ENCODE assay signal across 26 mouse cellular contexts in genomic region chr16:32634183-32634582, GRCm38 (mm10). TPM values are rescaled to one million over a fixed set of nuclear protein-coding genes. Genes with fewer than 3 reads are reported as not detected.
DNase-seq lines count a peak whose midpoint lies in the region; ATAC-seq and TF ChIP-seq lines count a peak whose summit lies in the region.
"Had no signal": no experiment of that assay in that cellular context is flagged by ENCODE, and none has a peak within 500 bp of the region (broad histone marks: within the 10 kb centered on the region; RNA-seq: fewer than 3 reads in every experiment).

No protein-coding gene starts in this region.

- no peak for TF ChIP-seq POLR2A in CH12.LX (IDR thresholded peaks at IDR 0.05; ENCODE audit: low read depth, low read length)
- TF ChIP-seq POLR2A in MEL (IDR thresholded peaks at IDR 0.05; ENCODE audit: control insufficient read depth in 1 of 2, insufficient read depth in 1 of 2, low read depth in 1 of 2, low read length in 2 of 2, poor library complexity in 1 of 2), result peak in 1 of 2 experiments; percentile 50; a peak in 1 of 4 replicates

- peak; percentile 36 for ATAC-seq in granulocyte monocyte progenitor cell, adult 5-6 weeks (replicated peaks; ENCODE audit: poor library complexity, severe bottlenecking)
- ATAC-seq in liver, embryonic 16.5 days (ENCODE audit: low read depth), result peak; percentile 30
- no peak for ATAC-seq in forebrain, embryonic 11.5 days (replicated peaks; ENCODE audit: low FRiP score)
- ATAC-seq: forebrain, embryonic 16.5 days; inflammation-experienced regulatory T-cells, adult 6 months had no signal

- TF ChIP-seq CTCF in CH12.LX (conservative IDR thresholded peaks at IDR 0.05 in 1 of 2, IDR thresholded peaks at IDR 0.05 in 1 of 2; ENCODE audit: low read depth in 2 of 2, low read length in 2 of 2) (no peak), MEL (IDR thresholded peaks at IDR 0.05 in 2 of 3, conservative IDR thresholded peaks at IDR 0.05 in 1 of 3; ENCODE audit: control insufficient read depth in 1 of 3, insufficient read depth in 1 of 3, low read depth in 2 of 3, low read length in 3 of 3, poor library complexity in 1 of 3, severe bottlenecking in 1 of 3) (no peak)
- TF ChIP-seq CTCF in left cerebral cortex, adult 2 months (IDR thresholded peaks at IDR 0.05), result no peak

- in situ Hi-C loops in CH12.LX (cut with MboI; ENCODE audit: low pct_ligation_motif_present, low pct_unique_long_range_greater_than_20kb, low sequenced_read_pairs), result loop anchor here (5.0 kb wide), 2 partner anchors 38 to 122 kb away; no protein-coding TSS in a partner anchor

- H3K27me3 ChIP-seq in CH12.LX (replicated peaks), result no peaks in the 10 kb centered on the region
- H3K27me3 ChIP-seq in MEL (ENCODE audit: control insufficient read depth in 1 of 2, insufficient read depth in 2 of 2, low read length in 2 of 2), result no peaks in the 10 kb centered on the region
- H3K27me3 ChIP-seq in liver, embryonic 16.5 days (ENCODE audit: control insufficient read depth, insufficient read depth, low read depth, low read length), result no peaks in the 10 kb centered on the region
- H3K27me3 ChIP-seq in forebrain, embryonic 11.5 days (ENCODE audit: control insufficient read depth, insufficient read depth, low read length), result no peaks in the 10 kb centered on the region
- H3K27me3 ChIP-seq: embryonic facial prominence, embryonic 13.5 days; heart, embryonic 12.5 days; hindbrain, embryonic 15.5 days; midbrain, embryonic 12.5 days had no signal

- TF ChIP-seq RAD21 in CH12.LX (IDR thresholded peaks at IDR 0.05; ENCODE audit: low read depth, low read length) (no peak), MEL (IDR thresholded peaks at IDR 0.05; ENCODE audit: low read depth, low read length) (no peak; the same call in 1 of the 2 replicates)

- peaks cover 7 to 40% of the 10 kb centered on the region in 2 experiments; a peak in 3 of 4 replicates for H3K4me1 ChIP-seq in CH12.LX (ENCODE audit: control insufficient read depth in 1 of 2, insufficient read depth in 2 of 2)
- peaks cover 4 to 16% of the 10 kb centered on the region in 2 experiments; a peak in 3 of 4 replicates for H3K4me1 ChIP-seq in MEL (ENCODE audit: control insufficient read depth in 1 of 2, insufficient read depth in 2 of 2, low read length in 2 of 2)
- peaks cover 6% of the 10 kb centered on the region for H3K4me1 ChIP-seq in liver, embryonic 16.5 days (ENCODE audit: control insufficient read depth, low read depth, low read length)
- H3K4me1 ChIP-seq in forebrain, embryonic 11.5 days (replicated peaks; ENCODE audit: control insufficient read depth, insufficient read depth, low read length), result no peaks in the 10 kb centered on the region
- H3K4me1 ChIP-seq: embryonic facial prominence, embryonic 13.5 days; heart, embryonic 12.5 days; midbrain, embryonic 12.5 days had no signal

- H3K79me2 ChIP-seq in CH12.LX (replicated peaks; ENCODE audit: control insufficient read depth, extremely low read depth, insufficient read depth, poor library complexity, severe bottlenecking) (no peaks in the 10 kb centered on the region), MEL (ENCODE audit: control insufficient read depth, insufficient read depth, low read length, poor library complexity) (no peaks in the 10 kb centered on the region)

- H3K36me3 ChIP-seq in CH12.LX (replicated peaks in 1 of 2; ENCODE audit: control insufficient read depth in 1 of 2, insufficient read depth in 1 of 2, low read length in 1 of 2), result peaks cover 10 to 42% of the 10 kb centered on the region in 2 experiments
- peaks cover 25 to 34% of the 10 kb centered on the region in 2 experiments for H3K36me3 ChIP-seq in MEL (ENCODE audit: control insufficient read depth in 1 of 2, insufficient read depth in 2 of 2, low read length in 2 of 2)
- peaks cover 43% of the 10 kb centered on the region for H3K36me3 ChIP-seq in liver, embryonic 16.5 days (ENCODE audit: control insufficient read depth, insufficient read depth)
- H3K36me3 ChIP-seq in forebrain, embryonic 11.5 days (ENCODE audit: control insufficient read depth, insufficient read depth, low read length), result peaks cover 10% of the 10 kb centered on the region; the same call in 1 of the 2 replicates

- intact Hi-C loops in left cerebral cortex, adult 2 months (cut with DNase I), result no loop called here

- H3K9me3 ChIP-seq in CH12.LX (replicated peaks; ENCODE audit: low read length), result no peaks in the 10 kb centered on the region
- no peaks in the 10 kb centered on the region for H3K9me3 ChIP-seq in MEL (replicated peaks; ENCODE audit: insufficient read depth, low read length)
- H3K9me3 ChIP-seq in liver, embryonic 16.5 days (replicated peaks; ENCODE audit: control insufficient read depth, low read length), result no peaks in the 10 kb centered on the region
- no peaks in the 10 kb centered on the region for H3K9me3 ChIP-seq in forebrain, embryonic 11.5 days (ENCODE audit: control insufficient read depth, low read length)
- H3K9me3 ChIP-seq: embryonic facial prominence, embryonic 13.5 days; forebrain, embryonic 10.5 days; heart, embryonic 12.5 days; hindbrain, embryonic 15.5 days; midbrain, embryonic 12.5 days had no signal

- no peak overlapping the region for H3K27ac ChIP-seq in CH12.LX (ENCODE audit: insufficient read depth, low read depth)
- H3K27ac ChIP-seq in MEL (ENCODE audit: control insufficient read depth, low read depth, low read length), result peak overlapping the region; percentile 70
- H3K27ac ChIP-seq in liver, embryonic 16.5 days (ENCODE audit: low read length), result peak overlapping the region; percentile 30; the same call in 1 of the 2 replicates
- no peak overlapping the region for H3K27ac ChIP-seq in left cerebral cortex, adult 2 months
- H3K27ac ChIP-seq in forebrain, embryonic 11.5 days (ENCODE audit: low read depth, low read length), result no peak overlapping the region
- H3K27ac ChIP-seq: embryonic facial prominence, embryonic 13.5 days; forebrain, embryonic 10.5 days; hindbrain, embryonic 15.5 days; midbrain, embryonic 12.5 days had no signal

- WGBS in liver, embryonic 16.5 days (ENCODE audit: insufficient replicate concordance), result 61% methylated on average over 5 of the region's 5 CpGs
- 88% methylated on average over 5 of the region's 5 CpGs for WGBS in forebrain, embryonic 11.5 days

- no peak overlapping the region for H3K4me2 ChIP-seq in CH12.LX (ENCODE audit: insufficient read depth, low read depth, poor library complexity, severe bottlenecking)
- H3K4me2 ChIP-seq in liver, embryonic 16.5 days (ENCODE audit: low read depth, low read length), result no peak overlapping the region
- H3K4me2 ChIP-seq in forebrain, embryonic 11.5 days (ENCODE audit: low read depth, low read length, severe bottlenecking), result no peak overlapping the region
- H3K4me2 ChIP-seq: embryonic facial prominence, embryonic 13.5 days; heart, embryonic 12.5 days; hindbrain, embryonic 15.5 days; midbrain, embryonic 12.5 days had no signal

- dilution Hi-C loops in CH12.LX (cut with MboI; ENCODE audit: extremely low pct_ligation_motif_present, extremely low pct_unique_long_range_greater_than_20kb, low sequenced_read_pairs), result no loop called here

- TF ChIP-seq EP300 in CH12.LX (IDR thresholded peaks at IDR 0.05; ENCODE audit: low read length) (no peak), MEL (IDR thresholded peaks at IDR 0.05; ENCODE audit: low read depth in 1 of 2, low read length in 2 of 2) (0 out of 4 replicates have a peak, but pooled peaks of 1 of the 2 experiments have one; percentile 13)

- DNase-seq in CH12.LX (ENCODE audit: extremely low read depth), result peak; percentile 49
- DNase-seq in MEL (ENCODE audit: low read depth, low spot score), result peak; percentile 97
- no peak for DNase-seq in left cerebral cortex, adult 2 months (ENCODE audit: extremely low spot score in 1 of 2, low spot score in 2 of 2)
- DNase-seq in testis, postnatal 14 days (ENCODE audit: low spot score), result no peak
- DNase-seq in forebrain, embryonic 11.5 days (ENCODE audit: low spot score), result no peak
- DNase-seq in urinary bladder, adult 18-20 months (ENCODE audit: low spot score in 2 of 2), result no peak
- DNase-seq: adrenal gland, postnatal 10 days; cerebellum, adult 11 months; cerebellum, adult 9-10 months; gastrocnemius, postnatal 10 days; heart, postnatal 4 days; kidney, adult 11 months; kidney, postnatal 14 days; layer of hippocampus, adult 9-11 months; lung, postnatal 4 days; thymus, postnatal 4 days had no signal

- no peak overlapping the region for H3K9ac ChIP-seq in CH12.LX (ENCODE audit: insufficient read depth, low read depth)
- H3K9ac ChIP-seq in MEL (ENCODE audit: control insufficient read depth, low read depth, low read length, poor library complexity, severe bottlenecking), result peak overlapping the region; percentile 24; the same call in 1 of the 2 replicates
- H3K9ac ChIP-seq in liver, embryonic 16.5 days (ENCODE audit: low read depth, low read length), result no peak overlapping the region
- no peak overlapping the region for H3K9ac ChIP-seq in forebrain, embryonic 11.5 days (ENCODE audit: low read length)
- H3K9ac ChIP-seq: embryonic facial prominence, embryonic 13.5 days; heart, embryonic 12.5 days; hindbrain, embryonic 15.5 days; midbrain, embryonic 12.5 days had no signal

- no peak overlapping the region for H3K4me3 ChIP-seq in CH12.LX (replicated peaks in 1 of 3; ENCODE audit: low read depth in 2 of 3, low read length in 2 of 3, poor library complexity in 1 of 3)
- H3K4me3 ChIP-seq in MEL (ENCODE audit: control insufficient read depth in 1 of 2, insufficient read depth in 1 of 2, low read depth in 2 of 2, low read length in 2 of 2), result 0 out of 4 replicates have a peak overlapping the region, but pooled peaks have one; percentile 8 to 24
- no peak overlapping the region for H3K4me3 ChIP-seq in liver, embryonic 16.5 days (ENCODE audit: low read depth, low read length)
- no peak overlapping the region for H3K4me3 ChIP-seq in left cerebral cortex, adult 2 months
- H3K4me3 ChIP-seq in forebrain, embryonic 11.5 days (ENCODE audit: low read depth, low read length), result no peak overlapping the region
- H3K4me3 ChIP-seq: embryonic facial prominence, embryonic 13.5 days; forebrain, embryonic 10.5 days; heart, embryonic 12.5 days; hindbrain, embryonic 15.5 days; megakaryocyte, embryonic 14.5 days; midbrain, embryonic 12.5 days had no signal

RNA-seq across cellular contexts. Expression of gene Tnk2, which starts 9.5 kb away (rescaled TPM):
- 31.9 and 35.9 TPM in 2 replicates for total RNA-seq in CH12.LX (2012; rRNA removed)
- 14.7 and 18.8 TPM in 2 replicates for total RNA-seq in CH12.LX (2014; rRNA removed)
- 62.2 and 67.7 TPM in 2 replicates for polyA plus RNA-seq in CH12.LX (2012; ENCODE audit: insufficient read length, low read depth)
- 30.3 and 34.8 TPM in 2 replicates for total RNA-seq in MEL (2012; rRNA removed)
- polyA plus RNA-seq in MEL (2012; ENCODE audit: insufficient read depth in 1 of 2, insufficient read length in 2 of 2, low read depth in 1 of 2, low replicate concordance in 2 of 2, missing spikeins in 1 of 2), result 10 to 100 TPM in 1 of 2 experiments, not detected in 1; 77.0 TPM
- 11.0 and 12.9 TPM in 2 replicates for total RNA-seq in granulocyte monocyte progenitor cell, adult 5-6 weeks (2014; fragmentation: Nextera tagmentation)
- 8.8 and 14.8 TPM in 2 replicates for total RNA-seq in granulocyte monocyte progenitor cell, adult 5-6 weeks (2017)
- 2.7 and 2.8 TPM in 2 replicates for polyA plus RNA-seq in liver, embryonic 16.5 days (2015; fragmentation: Nextera tagmentation; extraction: Ambion mirVana)
- 100 to 1,000 TPM; 239 to 244 TPM for total RNA-seq in left cerebral cortex, adult 2 months (2021)
- 11.2 and 12.1 TPM in 2 replicates for polyA plus RNA-seq in forebrain, embryonic 11.5 days (2014; fragmentation: Nextera tagmentation; extraction: Ambion mirVana)

RNA-seq across cellular contexts. Expression of gene Tfrc, which starts 25.5 kb away (rescaled TPM):
- total RNA-seq in CH12.LX (2012; rRNA removed), result 328 and 358 TPM in 2 replicates
- total RNA-seq in CH12.LX (2014; rRNA removed), result 840 and 921 TPM in 2 replicates
- polyA plus RNA-seq in CH12.LX (2012; ENCODE audit: insufficient read length, low read depth), result 186 and 190 TPM in 2 replicates
- total RNA-seq in MEL (2012; rRNA removed), result 156 and 234 TPM in 2 replicates
- polyA plus RNA-seq in MEL (2012; ENCODE audit: insufficient read depth in 1 of 2, insufficient read length in 2 of 2, low read depth in 1 of 2, low replicate concordance in 2 of 2, missing spikeins in 1 of 2), result 100 to 1,000 TPM in 1 of 2 experiments, 10 to 100 TPM in 1; 90.9 to 106 TPM
- total RNA-seq in granulocyte monocyte progenitor cell, adult 5-6 weeks (2014; fragmentation: Nextera tagmentation), result 65.6 and 67.9 TPM in 2 replicates
- 105 and 142 TPM in 2 replicates for total RNA-seq in granulocyte monocyte progenitor cell, adult 5-6 weeks (2017)
- polyA plus RNA-seq in liver, embryonic 16.5 days (2015; fragmentation: Nextera tagmentation; extraction: Ambion mirVana), result 317 and 331 TPM in 2 replicates
- total RNA-seq in left cerebral cortex, adult 2 months (2021), result 10 to 100 TPM; 68.3 to 85.0 TPM
- polyA plus RNA-seq in forebrain, embryonic 11.5 days (2014; fragmentation: Nextera tagmentation; extraction: Ambion mirVana), result 68.4 and 73.6 TPM in 2 replicates

Comparison
In these comparisons a context has a peak if more than half of its experiments do, and no peak if none do; other contexts are left out.
1. DNase-seq: peak in CH12.LX (single experiment) and MEL (single experiment); none in left cerebral cortex, adult 2 months (0 of 2), testis, postnatal 14 days (single experiment), forebrain, embryonic 11.5 days (single experiment) and urinary bladder, adult 18-20 months (0 of 2).
2. H3K27ac ChIP-seq: peak in MEL (single experiment) and liver, embryonic 16.5 days (single experiment); none in CH12.LX (single experiment), left cerebral cortex, adult 2 months (single experiment) and forebrain, embryonic 11.5 days (single experiment).
3. H3K4me3 ChIP-seq: peak in MEL (2 of 2); none in CH12.LX (0 of 3), liver, embryonic 16.5 days (single experiment), left cerebral cortex, adult 2 months (single experiment) and forebrain, embryonic 11.5 days (single experiment).
4. Of the 35 proteins assayed by ChIP-seq in both MEL and CH12.LX: peak only in MEL: ETS1, MXI1, MYC, RCOR1, SIN3A, TBP and 1 more; only in CH12.LX: ZMIZ1; in both: BHLHE40; in neither: 24; mixed calls (peak in some experiments, not most) for 2.